Mouse (Mus musculus) brain, embryonic 14.5 days (tissue): ENCODE measurements around the gene Bmp6.

Experiments used
- CTCF ChIP-seq: fragments of 200-500 bp; IDR thresholded peaks from 2 replicates; pipeline ENCODE4 v1.5.1; 2012; ENCODE audit warnings: inconsistent platforms, mild to moderate bottlenecking, moderate library complexity, borderline replicate concordance; ENCODE audit not compliant: insufficient read depth, insufficient read length; ENCODE audit errors: extremely low read depth
- POLR2A ChIP-seq: fragments of 200-500 bp; IDR thresholded peaks from 2 replicates; pipeline ENCODE4 v1.6.1; 2012; ENCODE audit warnings: mild to moderate bottlenecking, inconsistent platforms, borderline replicate concordance; ENCODE audit not compliant: poor library complexity, insufficient read depth, insufficient read length, severe bottlenecking; ENCODE audit errors: extremely low read depth

GRCm38 (mm10) chr13:38314590-38314989 is 30.3 kb upstream of the Bmp6 start:
- TF ChIP-seq CTCF (no peak), POLR2A (no peak)
